Mouse (Mus musculus) G1E (cell line): ENCODE results near the gene Thada.

Experiments
- CTCF ChIP-seq: IDR thresholded peaks from 2 replicates; pipeline ENCODE4 v1.5.1; 2012; ENCODE audit warnings: low read depth, low read length, inconsistent platforms, mixed read lengths
- GATA1 ChIP-seq: IDR thresholded peaks from 2 replicates; pipeline ENCODE4 v1.6.1; 2012; ENCODE audit warnings: borderline replicate concordance, low read length, inconsistent platforms, mixed read lengths
- POLR2AphosphoS5 ChIP-seq: IDR thresholded peaks from 2 replicates; pipeline ENCODE4 v1.6.1; 2012; ENCODE audit warnings: low read depth, low read length, inconsistent platforms; ENCODE audit not compliant: insufficient replicate concordance
- TAL1 ChIP-seq: conservative IDR thresholded peaks from 2 replicates; pipeline ENCODE4 v1.6.1; 2012; ENCODE audit warnings: low read depth, low read length, inconsistent platforms, mixed read lengths

GRCm38 (mm10) chr17:84156748-84157742, 309.0 kb downstream of the Thada start:
- no peak for TF ChIP-seq CTCF
- no peak for TF ChIP-seq GATA1
- TF ChIP-seq POLR2AphosphoS5, result no peak
- TF ChIP-seq TAL1, result no peak
